Mouse (Mus musculus) midbrain, embryonic 16.5 days (tissue): ENCODE measurements around the gene Ascl4. TPM values are rescaled to one million over a fixed set of nuclear protein-coding genes. Genes with fewer than 3 reads are reported as not detected.
A peak's percentile ranks its signal among the peaks of the same experiment; 100 is the strongest.

Experiments
- ATAC-seq: fragments of 200-750 bp; cut with Nextera tagmentation; 2 replicates; pipeline ENCODE4 v1.8.0; 2017; ENCODE audit warnings: moderate TSS enrichment
- H3K27ac ChIP-seq: fragments of 300-500 bp; sonication (generic); 2 replicates; pipeline ENCODE4 v1.5.1; 2014; ENCODE audit warnings: mild to moderate bottlenecking, low read length, mixed read lengths
- H3K27me3 ChIP-seq: fragments of 300-500 bp; sonication (generic); 2 replicates; pipeline ENCODE4 v1.6.1; 2014; ENCODE audit warnings: low read depth, low read length, mixed read lengths; ENCODE audit not compliant: control insufficient read depth, insufficient read depth
- H3K36me3 ChIP-seq: fragments of 300-500 bp; sonication (generic); 2 replicates; pipeline ENCODE4 v1.6.1; 2014; ENCODE audit warnings: mild to moderate bottlenecking, low read length, moderate library complexity, mixed read lengths; ENCODE audit not compliant: control insufficient read depth, insufficient read depth
- H3K4me1 ChIP-seq: fragments of 300-500 bp; sonication (generic); 2 replicates; pipeline ENCODE4 v1.6.1; 2014; ENCODE audit warnings: mild to moderate bottlenecking, low read length, mixed read lengths; ENCODE audit not compliant: control insufficient read depth, insufficient read depth
- H3K4me2 ChIP-seq: fragments of 300-500 bp; sonication (generic); 2 replicates; pipeline ENCODE4 v1.6.1; 2014; ENCODE audit warnings: mild to moderate bottlenecking, low read length, mixed read lengths
- H3K4me3 ChIP-seq: fragments of 300-500 bp; sonication (generic); 2 replicates; pipeline ENCODE4 v1.5.1; 2014; ENCODE audit warnings: low read depth, mild to moderate bottlenecking, low read length, moderate library complexity, mixed read lengths
- H3K9ac ChIP-seq: fragments of 300-500 bp; sonication (generic); 2 replicates; pipeline ENCODE4 v1.6.1; 2014; ENCODE audit warnings: low read depth, low read length, mixed read lengths
- H3K9me3 ChIP-seq: fragments of 300-500 bp; sonication (generic); replicated peaks from 2 replicates; pipeline ENCODE4 v1.6.1; 2014; ENCODE audit warnings: mild to moderate bottlenecking, low read length, mixed read lengths; ENCODE audit not compliant: control insufficient read depth, poor library complexity, severe bottlenecking
- WGBS: fragments of 180-500 bp; shearing (Covaris S2); extraction: QIAGEN DNeasy Blood & Tissue Kit; methylation state at CpG from one replicate; pipeline ENCODE4 v1.1.7; 2014; 5-methylcytosine and 5-hydroxymethylcytosine counted together
- polyA plus RNA-seq: library from polyadenylated mRNA; unstranded; fragments of >200 nt; fragmentation: Nextera tagmentation; extraction: Ambion mirVana; gene quantifications from 2 replicates; pipeline ENCODE4 v1.2.1, GENCODE M21; 2015

The Ascl4 gene
- polyA plus RNA-seq = 1.2 and 1.3 TPM in 2 replicates

GRCm38 (mm10) chr10:85927676-85928445, at the start of gene Ascl4:
Gene Ascl4 (plus strand): TSS chr10:85927681.
- H3K4me3 ChIP-seq = peak within 1 kb of the TSS; percentile 53
- under 1% methylated on average over 23 of the region's 23 CpGs for WGBS
- peaks cover 14% of the 10 kb centered on the region for H3K4me1 ChIP-seq
- H3K27me3 ChIP-seq = no peaks in the 10 kb centered on the region
- peak; percentile 40 for ATAC-seq
- no peak within 1 kb of the TSS for H3K27ac ChIP-seq
- peak within 1 kb of the TSS; percentile 68 for H3K9ac ChIP-seq
- H3K9me3 ChIP-seq = no peaks in the 10 kb centered on the region
- H3K4me2 ChIP-seq = peak within 1 kb of the TSS; percentile 80
- no peaks in the 10 kb centered on the region for H3K36me3 ChIP-seq

DNA sequence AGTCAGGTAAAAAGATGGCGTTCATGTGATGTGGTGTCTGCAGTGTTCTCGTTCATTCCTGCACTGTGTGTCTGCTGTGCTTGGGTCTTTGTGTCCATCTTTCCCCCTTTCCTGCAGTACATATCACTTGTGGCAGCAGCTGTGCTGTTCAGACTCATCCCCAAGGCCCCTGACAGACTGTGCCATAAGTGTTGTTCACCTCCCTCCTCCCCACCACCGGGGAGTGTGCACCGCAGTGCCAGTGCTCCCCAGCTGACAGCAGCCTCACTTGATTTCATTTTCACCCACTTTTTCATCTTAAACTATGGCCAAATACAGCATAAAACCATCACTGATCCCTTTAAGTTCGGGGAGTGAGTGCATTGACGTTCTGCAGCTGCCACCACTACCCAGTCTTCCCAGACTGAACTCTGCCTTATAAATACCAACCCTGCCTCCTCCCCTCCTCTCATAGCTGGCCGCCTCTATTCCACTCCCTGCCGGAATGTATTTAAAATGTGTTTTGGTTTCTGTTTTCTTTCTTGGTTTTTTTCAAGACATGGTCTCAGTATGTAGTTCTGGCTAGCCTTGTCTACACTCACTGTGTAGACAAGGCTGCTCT, 47.5 kb upstream of the Ascl4 start:
- H3K4me3 ChIP-seq = no peak overlapping the region
- peaks cover 51% of the 10 kb centered on the region for H3K36me3 ChIP-seq
- no peaks in the 10 kb centered on the region for H3K4me1 ChIP-seq
- H3K27ac ChIP-seq = no peak overlapping the region
- WGBS = 93% methylated on average over 8 of the region's 8 CpGs
- no peak overlapping the region for H3K9ac ChIP-seq
- ATAC-seq = no peak
- no peaks in the 10 kb centered on the region for H3K9me3 ChIP-seq
- no peak overlapping the region for H3K4me2 ChIP-seq
- H3K27me3 ChIP-seq = no peaks in the 10 kb centered on the region

DNA sequence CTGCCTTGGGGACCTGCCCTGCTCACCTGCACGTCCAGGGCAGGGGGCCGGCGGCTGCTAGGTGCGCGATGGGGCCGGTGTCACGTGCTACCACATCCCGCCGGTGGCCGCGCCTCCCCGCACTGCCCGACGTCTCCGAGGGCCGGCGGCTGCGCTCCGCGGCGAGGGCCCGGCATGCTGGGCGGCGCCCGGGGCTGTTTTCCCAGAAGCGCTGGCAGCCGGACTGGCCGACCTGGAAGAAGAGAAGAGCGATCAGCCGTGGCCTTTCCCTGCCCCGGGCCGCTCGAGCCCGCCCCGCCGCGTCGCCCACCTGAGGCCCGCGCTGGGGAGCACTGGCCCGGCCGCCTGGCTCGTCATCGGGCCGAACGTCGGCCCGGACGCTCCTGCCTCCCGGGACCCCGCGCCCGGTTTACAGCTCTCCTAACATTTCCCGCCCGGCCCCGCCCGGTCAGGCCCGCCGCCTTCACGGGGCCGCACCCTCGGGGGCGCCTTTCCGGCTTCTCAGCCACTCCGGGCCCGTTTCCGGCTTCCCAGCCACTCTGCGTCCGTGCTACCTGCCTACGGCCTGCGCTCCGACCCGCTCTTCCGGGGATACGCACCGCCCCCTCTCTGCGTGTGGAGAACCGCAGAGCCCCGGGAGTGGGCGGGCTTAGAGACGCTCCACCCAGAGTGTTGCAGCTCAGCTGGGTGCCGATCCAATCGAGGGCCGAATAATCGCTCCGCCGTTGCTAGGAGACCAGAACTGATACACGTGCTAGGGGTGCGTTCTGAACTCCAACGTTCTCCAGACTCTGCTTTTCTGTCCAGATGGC, 10.8 kb upstream of the Ascl4 start, which contains the start of gene Prdm4:
Gene Prdm4 (minus strand): TSS at position 645 of the 812 bp plus-strand sequence.
- H3K27me3 ChIP-seq = no peaks in the 10 kb centered on the region; the same call in none of the 2 replicates
- H3K4me2 ChIP-seq = peak within 1 kb of the TSS; percentile 89
- ATAC-seq = peak; percentile 100
- peaks cover 11% of the 10 kb centered on the region for H3K36me3 ChIP-seq
- H3K4me3 ChIP-seq = peak within 1 kb of the TSS; percentile 96
- H3K9ac ChIP-seq = peak within 1 kb of the TSS; percentile 86
- H3K27ac ChIP-seq = peak within 1 kb of the TSS; percentile 79
- no peaks in the 10 kb centered on the region for H3K9me3 ChIP-seq
- peaks cover 15% of the 10 kb centered on the region for H3K4me1 ChIP-seq
- under 1% methylated on average over 89 of the region's 90 CpGs for WGBS

- no peak overlapping the region for H3K27ac ChIP-seq
- no peaks in the 10 kb centered on the region for H3K36me3 ChIP-seq
- no peaks in the 10 kb centered on the region for H3K9me3 ChIP-seq
- H3K9ac ChIP-seq = peak overlapping the region; percentile 68
- peaks cover 14% of the 10 kb centered on the region for H3K4me1 ChIP-seq
- H3K4me2 ChIP-seq = peak overlapping the region; percentile 80
- peak overlapping the region; percentile 53 for H3K4me3 ChIP-seq
- peak; percentile 95 for ATAC-seq
- 1% methylated on average over 62 of the region's 63 CpGs for WGBS
- no peaks in the 10 kb centered on the region for H3K27me3 ChIP-seq
Observed at GRCm38 (mm10) chr10:85928499-85929207, 1.2 kb downstream of the Ascl4 start.

- Histone ChIP-seq H3K4me3 (peak overlapping the region; percentile 53), H3K4me2 (peak overlapping the region; percentile 80), H3K27me3 (no peaks in the 10 kb centered on the region), H3K4me1 (peaks cover 14% of the 10 kb centered on the region), H3K27ac (no peak overlapping the region), H3K9me3 (no peaks in the 10 kb centered on the region), H3K9ac (peak overlapping the region; percentile 48; the same call in 1 of the 2 replicates), H3K36me3 (no peaks in the 10 kb centered on the region)
- WGBS = 45% methylated on average over 11 of the region's 11 CpGs
- ATAC-seq = 0 out of 2 replicates have a peak, but pooled peaks have one; percentile 14
Observed at GRCm38 (mm10) chr10:85929208-85929591, 1.7 kb downstream of the Ascl4 start.

- Histone ChIP-seq H3K4me1 (peaks cover 14% of the 10 kb centered on the region), H3K36me3 (no peaks in the 10 kb centered on the region), H3K27me3 (no peaks in the 10 kb centered on the region), H3K9me3 (no peaks in the 10 kb centered on the region), H3K27ac (no peak overlapping the region), H3K4me3 (no peak overlapping the region), H3K9ac (no peak overlapping the region), H3K4me2 (no peak overlapping the region)
- WGBS = 90% methylated on average over 11 of the region's 11 CpGs
- no peak for ATAC-seq
Observed at GRCm38 (mm10) chr10:85929962-85930361, 2.5 kb downstream of the Ascl4 start.

GRCm38 (mm10) chr10:85936280-85936965, 8.9 kb downstream of the Ascl4 start:
- WGBS = 98% methylated on average over 6 of the region's 6 CpGs
- Histone ChIP-seq H3K36me3 (peaks cover 39% of the 10 kb centered on the region), H3K27me3 (no peaks in the 10 kb centered on the region), H3K9ac (no peak overlapping the region), H3K9me3 (no peaks in the 10 kb centered on the region), H3K4me2 (no peak overlapping the region), H3K4me1 (no peaks in the 10 kb centered on the region), H3K27ac (no peak overlapping the region), H3K4me3 (no peak overlapping the region)
- no peak for ATAC-seq
